8 mouse cellular contexts compared by ENCODE assay signal in the genomic region with DNA sequence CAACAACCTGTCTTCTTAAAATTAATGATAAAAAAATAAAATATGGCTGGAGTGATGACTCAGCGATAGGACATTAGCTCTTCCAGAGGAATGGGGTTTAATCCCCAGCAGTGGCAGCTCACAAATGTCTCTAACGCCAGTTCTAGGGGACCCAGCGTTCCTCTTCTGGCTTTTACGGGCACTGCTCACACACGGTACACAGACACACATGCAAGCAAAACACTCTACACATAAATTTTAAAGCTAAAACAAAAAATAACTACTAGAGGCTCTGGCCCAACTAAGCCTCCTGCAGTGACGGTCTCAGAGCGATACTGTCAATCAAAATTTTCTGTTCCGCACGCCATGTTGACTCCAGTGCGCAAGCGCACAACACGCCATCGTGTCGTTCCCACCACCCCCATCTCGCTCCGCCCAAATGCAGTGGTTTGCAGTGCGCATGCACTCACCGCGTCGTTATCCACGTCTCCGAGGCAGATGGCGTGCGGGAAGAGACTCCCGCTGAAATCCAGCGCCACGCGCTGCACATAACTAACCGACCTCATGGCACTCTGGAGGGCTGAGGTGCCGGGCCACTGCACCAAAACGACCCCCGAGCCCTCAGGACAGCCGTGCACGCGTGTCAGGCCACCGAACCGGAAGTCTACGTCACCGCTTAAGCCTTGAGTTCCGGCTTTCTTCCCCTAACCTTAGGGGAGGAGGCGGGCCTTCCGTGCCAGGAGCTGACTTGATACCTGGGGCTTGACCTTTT. TPM values are rescaled to one million over a fixed set of nuclear protein-coding genes. Genes with fewer than 3 reads are reported as not detected.
DNase-seq lines count a peak whose midpoint lies in the region; ATAC-seq and TF ChIP-seq lines count a peak whose summit lies in the region.

A gene (minus strand): TSS at position 663 of the 751 bp plus-strand sequence.

- peak; percentile 80 for ATAC-seq in G1E (ENCODE audit: extremely low read depth, insufficient number of reproducible peaks, low FRiP score, poor library complexity, severe bottlenecking)
- ATAC-seq in forebrain, postnatal 0 days, result peak; percentile 97
- ATAC-seq in lung, embryonic 15.5 days (ENCODE audit: borderline replicate concordance, extremely low read depth, low FRiP score, low TSS enrichment), result peak; percentile 96

- peaks cover 55% of the 10 kb centered on the region for H3K36me3 ChIP-seq in G1E (replicated peaks)
- peaks cover 8% of the 10 kb centered on the region for H3K36me3 ChIP-seq in forebrain, postnatal 0 days (ENCODE audit: insufficient read depth)
- peaks cover 21% of the 10 kb centered on the region for H3K36me3 ChIP-seq in lung, embryonic 15.5 days

- H3K27me3 ChIP-seq in G1E (ENCODE audit: insufficient read depth, low read length), result no peaks in the 10 kb centered on the region
- H3K27me3 ChIP-seq in forebrain, postnatal 0 days (ENCODE audit: insufficient read depth, low read length), result no peaks in the 10 kb centered on the region
- no peaks in the 10 kb centered on the region for H3K27me3 ChIP-seq in lung, embryonic 15.5 days

- H3K4me3 ChIP-seq in G1E (ENCODE audit: low read depth, low read length), result peak within 1 kb of the TSS; percentile 79
- peak within 1 kb of the TSS; percentile 53 for H3K4me3 ChIP-seq in forebrain, postnatal 0 days (ENCODE audit: low read depth, low read length)
- peak within 1 kb of the TSS; percentile 58 for H3K4me3 ChIP-seq in lung, embryonic 15.5 days

- H3K27ac ChIP-seq in forebrain, postnatal 0 days (ENCODE audit: low read depth, low read length), result peak within 1 kb of the TSS; percentile 98
- H3K27ac ChIP-seq in lung, embryonic 15.5 days, result peak within 1 kb of the TSS; percentile 90

- DNase-seq in G1E (ENCODE audit: low spot score), result peak; percentile 91
- DNase-seq in cerebellum, adult 18-20 months, result peak; percentile 96 to 98
- peak; percentile 99 for DNase-seq in forebrain, postnatal 0 days
- DNase-seq in heart, postnatal 4 days, result peak; percentile 96
- DNase-seq in layer of hippocampus, adult 8-10 months (ENCODE audit: low spot score in 2 of 2), result peak; percentile 96 to 97
- peak; percentile 91 for DNase-seq in ovary, adult 18-20 months (ENCODE audit: low spot score)
- DNase-seq in thymus, postnatal 0 days (ENCODE audit: low spot score), result peak; percentile 97

- H3K4me1 ChIP-seq in G1E (ENCODE audit: insufficient read depth, low read depth, low read length), result peaks cover 25% of the 10 kb centered on the region; the same call in 1 of the 2 replicates
- H3K4me1 ChIP-seq in forebrain, postnatal 0 days (ENCODE audit: insufficient read depth), result 0 out of 2 replicates have a peak, but pooled peaks cover 6% of the 10 kb centered on the region
- H3K4me1 ChIP-seq in lung, embryonic 15.5 days, result peaks cover 4% of the 10 kb centered on the region; the same call in 1 of the 2 replicates

- peak within 1 kb of the TSS; percentile 81 for H3K9ac ChIP-seq in forebrain, postnatal 0 days
- H3K9ac ChIP-seq in lung, embryonic 15.5 days, result peak within 1 kb of the TSS; percentile 63

- TF ChIP-seq CTCF in G1E (IDR thresholded peaks at IDR 0.05; ENCODE audit: low read depth, low read length), result no peak
- peak; percentile 17; the same call in 1 of the 2 replicates for TF ChIP-seq CTCF in forebrain, postnatal 0 days (IDR thresholded peaks at IDR 0.05; ENCODE audit: low read depth)

- H3K9me3 ChIP-seq in G1E (replicated peaks), result no peaks in the 10 kb centered on the region
- no peaks in the 10 kb centered on the region for H3K9me3 ChIP-seq in forebrain, postnatal 0 days (ENCODE audit: low read length)
- H3K9me3 ChIP-seq in lung, embryonic 15.5 days, result no peaks in the 10 kb centered on the region

- peak within 1 kb of the TSS; percentile 66 for H3K4me2 ChIP-seq in forebrain, postnatal 0 days (ENCODE audit: low read depth)
- H3K4me2 ChIP-seq in lung, embryonic 15.5 days, result peak within 1 kb of the TSS; percentile 74

- WGBS in forebrain, postnatal 0 days, result under 1% methylated on average over 42 of the region's 42 CpGs
- under 1% methylated on average over 42 of the region's 42 CpGs for WGBS in lung, embryonic 15.5 days

RNA-seq across cellular contexts. Expression of the gene that starts here (rescaled TPM):
- total RNA-seq in G1E (2014; fragmentation: Nextera tagmentation) (27.2 and 71.2 TPM in 2 replicates), G1E (2017) (12.3 and 16.2 TPM in 2 replicates)
- 22.4 and 28.6 TPM in 2 replicates for polyA plus RNA-seq in G1E (2012)
- total RNA-seq in forebrain, postnatal 0 days (2014; rRNA removed), result 25.3 and 57.6 TPM in 2 replicates
- polyA plus RNA-seq in forebrain, postnatal 0 days (2015; fragmentation: Nextera tagmentation; extraction: Ambion mirVana), result 28.1 and 33.7 TPM in 2 replicates
- 10 to 100 TPM; 27.8 to 34.2 TPM for total RNA-seq in heart, postnatal 4 days (2021)
- 10 to 100 TPM; 27.9 to 35.5 (median 29.1) TPM for total RNA-seq in layer of hippocampus, adult 8-10 months (2022)
- polyA plus RNA-seq in lung, embryonic 15.5 days (2015; fragmentation: Nextera tagmentation; extraction: Ambion mirVana), result 33.4 and 33.7 TPM in 2 replicates
- 20.2 and 23.0 TPM in 2 replicates for polyA plus RNA-seq in thymus, postnatal 0 days (2015; fragmentation: Nextera tagmentation; extraction: Ambion mirVana)

Comparison
In these comparisons a context has a peak if more than half of its experiments do, and no peak if none do; other contexts are left out.
1. Peak in every context shown above with its lines: DNase-seq, ATAC-seq, H3K4me3 ChIP-seq and H3K27ac ChIP-seq.